Mouse (Mus musculus) left cerebral cortex, adult 8-10 months (tissue): ENCODE data around the gene Lifr. TPM values are rescaled to one million over a fixed set of nuclear protein-coding genes. Genes with fewer than 3 reads are reported as not detected.

ENCODE experiments used
- DNase-seq, 2 experiments: peaks; one replicate each; pipeline ENCODE4 v3.0.0; 2022; ENCODE audit warnings: low spot score in 2 of 2
- total RNA-seq, 4 experiments: library from RNA; stranded (reverse); gene quantifications; 2 replicates each; pipeline ENCODE4 v1.2.4; 2022

The Lifr gene
- total RNA-seq, 4 experiments from 2014 or later, result 42.3 to 53.0 (median 44.8) TPM

- DNase-seq, result peak in 1 of 2 experiments; percentile 63
Measured at GRCm38 (mm10) chr15:7128627-7129126, 38.3 kb downstream of the Lifr start.

- DNase-seq, result peak; percentile 71 to 78
Measured at GRCm38 (mm10) chr15:7129127-7129943, 38.9 kb downstream of the Lifr start.

- no peak for DNase-seq
Measured at GRCm38 (mm10) chr15:7129944-7130287, 39.5 kb downstream of the Lifr start.

GRCm38 (mm10) chr15:7130691-7131225 lies 40.3 kb downstream of the Lifr start:
- DNase-seq, result no peak

- DNase-seq, result no peak
Measured at GRCm38 (mm10) chr15:7132741-7133140, 42.3 kb downstream of the Lifr start.

- no peak for DNase-seq
Measured at GRCm38 (mm10) chr15:7134454-7135052, 44.1 kb downstream of the Lifr start.

GRCm38 (mm10) chr15:7135982-7136562 lies 45.7 kb downstream of the Lifr start:
- DNase-seq, result no peak

- DNase-seq, result no peak
Measured at GRCm38 (mm10) chr15:7136912-7137311, 46.5 kb downstream of the Lifr start.

GRCm38 (mm10) chr15:7137607-7138006 lies 47.2 kb downstream of the Lifr start:
- DNase-seq, result no peak

- no peak for DNase-seq
Measured at GRCm38 (mm10) chr15:7138471-7138870, 48.1 kb downstream of the Lifr start.

- no peak for DNase-seq
Measured at GRCm38 (mm10) chr15:7140322-7140721, 49.9 kb downstream of the Lifr start.

- DNase-seq, result no peak
Measured at GRCm38 (mm10) chr15:7141246-7141645, 50.8 kb downstream of the Lifr start.

- DNase-seq, result no peak
Measured at GRCm38 (mm10) chr15:7143689-7144170, 53.3 kb downstream of the Lifr start.

- DNase-seq, result no peak
Measured at GRCm38 (mm10) chr15:7144542-7144941, 54.1 kb downstream of the Lifr start.

GRCm38 (mm10) chr15:7144942-7145341 lies 54.5 kb downstream of the Lifr start:
- DNase-seq, result no peak

GRCm38 (mm10) chr15:7145555-7145954 lies 55.1 kb downstream of the Lifr start:
- DNase-seq, result no peak

- DNase-seq, result peak in 1 of 2 experiments; percentile 52
Measured at GRCm38 (mm10) chr15:7146529-7146928, 56.1 kb downstream of the Lifr start.

GRCm38 (mm10) chr15:7149796-7150195 lies 59.4 kb downstream of the Lifr start:
- no peak for DNase-seq

- no peak for DNase-seq
Measured at GRCm38 (mm10) chr15:7150591-7150990, 60.2 kb downstream of the Lifr start.

GRCm38 (mm10) chr15:7152116-7152760 lies 61.8 kb downstream of the Lifr start:
- DNase-seq, result no peak

GRCm38 (mm10) chr15:7154010-7154736 lies 63.8 kb downstream of the Lifr start:
- no peak for DNase-seq
